Mouse (Mus musculus) intestine, embryonic 15.5 days (tissue): Measurements from ENCODE around the gene Cadm1. TPM values are rescaled to one million over a fixed set of nuclear protein-coding genes. Genes with fewer than 3 reads are reported as not detected.

Source experiments
- ATAC-seq: fragments of 200-750 bp; cut with Nextera tagmentation; 2 replicates; pipeline ENCODE4 v1.8.0; 2017; ENCODE audit warnings: moderate TSS enrichment, moderate library complexity
- H3K27ac ChIP-seq: fragments of 300-500 bp; sonication (generic); 2 replicates; pipeline ENCODE4 v1.5.1; 2015; ENCODE audit warnings: mild to moderate bottlenecking, inconsistent platforms
- H3K27me3 ChIP-seq: fragments of 300-500 bp; sonication (generic); replicated peaks from 2 replicates; pipeline ENCODE4 v1.6.1; 2015; ENCODE audit warnings: inconsistent platforms
- H3K36me3 ChIP-seq: fragments of 300-500 bp; sonication (generic); 2 replicates; pipeline ENCODE4 v1.6.1; 2015; ENCODE audit warnings: inconsistent platforms
- H3K4me1 ChIP-seq: fragments of 300-500 bp; sonication (generic); replicated peaks from 2 replicates; pipeline ENCODE4 v1.6.1; 2015; ENCODE audit warnings: inconsistent platforms
- H3K4me2 ChIP-seq: fragments of 300-500 bp; sonication (generic); replicated peaks from 2 replicates; pipeline ENCODE4 v1.6.1; 2015; ENCODE audit warnings: mild to moderate bottlenecking, inconsistent platforms
- H3K4me3 ChIP-seq: fragments of 300-500 bp; sonication (generic); replicated peaks from 2 replicates; pipeline ENCODE4 v1.5.1; 2015; ENCODE audit warnings: inconsistent platforms
- H3K9ac ChIP-seq: fragments of 300-500 bp; sonication (generic); 2 replicates; pipeline ENCODE4 v1.6.1; 2015; ENCODE audit warnings: inconsistent platforms
- H3K9me3 ChIP-seq: fragments of 300-500 bp; sonication (generic); 2 replicates; pipeline ENCODE4 v1.6.1; 2016; ENCODE audit warnings: inconsistent platforms
- WGBS: fragments of 180-500 bp; shearing (Covaris S2); methylation state at CpG from one replicate; pipeline ENCODE4 v1.1.7; 2015; 5-methylcytosine and 5-hydroxymethylcytosine counted together
- polyA plus RNA-seq: library from polyadenylated mRNA; unstranded; fragments of >200 nt; fragmentation: Nextera tagmentation; extraction: Ambion mirVana; gene quantifications from 2 replicates; pipeline ENCODE4 v1.2.1, GENCODE M21; 2015

Cadm1 gene
- polyA plus RNA-seq, 1 experiment from 2014 or later = 45.7 TPM

DNA sequence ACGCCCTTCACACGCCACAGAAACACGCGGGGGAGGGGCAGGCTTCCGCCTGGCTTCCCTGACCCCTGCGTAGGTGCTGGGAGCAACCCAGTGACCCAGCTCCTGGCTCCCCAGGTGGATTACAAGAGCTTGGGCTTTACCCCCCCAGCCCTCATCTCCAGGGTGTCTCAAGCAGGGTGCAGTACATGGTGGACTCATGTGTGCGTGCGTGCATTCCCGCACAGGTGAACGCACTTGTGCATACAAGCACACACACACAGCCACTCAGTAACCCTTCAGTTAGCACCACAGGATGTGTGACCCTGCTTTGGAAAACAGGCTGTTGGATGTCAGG, 309.7 kb downstream of the Cadm1 start:
- Histone ChIP-seq H3K4me3 (no peak overlapping the region), H3K27ac (no peak overlapping the region), H3K4me1 (0 out of 2 replicates have a peak, but pooled peaks cover 3% of the 10 kb centered on the region), H3K9ac (no peak overlapping the region), H3K27me3 (no peaks in the 10 kb centered on the region), H3K9me3 (no peaks in the 10 kb centered on the region), H3K36me3 (no peaks in the 10 kb centered on the region), H3K4me2 (no peak overlapping the region)
- ATAC-seq = no peak
- 64% methylated on average over 10 of the region's 10 CpGs for WGBS

DNA sequence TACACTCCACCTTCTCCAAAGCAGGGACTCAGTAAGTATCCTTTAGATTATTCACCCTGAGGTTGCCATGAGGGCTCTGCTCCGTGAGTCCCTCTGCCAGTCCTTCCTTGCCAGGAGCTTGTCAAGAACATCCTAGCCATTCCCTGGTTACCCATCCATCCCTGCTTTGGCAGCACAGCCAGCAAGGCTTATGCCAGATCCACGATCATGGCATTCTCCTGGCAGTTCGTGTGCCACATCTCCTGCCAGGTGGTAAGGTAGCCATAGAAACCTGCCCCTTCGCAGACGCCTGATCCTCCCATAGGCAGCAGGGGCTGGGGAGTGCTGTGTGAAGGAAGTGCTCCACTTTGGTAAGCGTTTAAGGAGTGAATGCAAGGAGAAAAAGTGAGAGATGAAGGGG, 313.4 kb downstream of the Cadm1 start:
- Histone ChIP-seq H3K4me1 (0 out of 2 replicates have a peak, but pooled peaks cover 3% of the 10 kb centered on the region), H3K9me3 (no peaks in the 10 kb centered on the region), H3K27me3 (no peaks in the 10 kb centered on the region), H3K9ac (no peak overlapping the region), H3K4me3 (no peak overlapping the region), H3K36me3 (no peaks in the 10 kb centered on the region), H3K27ac (no peak overlapping the region), H3K4me2 (no peak overlapping the region)
- ATAC-seq = no peak
- 75% methylated on average over 6 of the region's 6 CpGs for WGBS

DNA sequence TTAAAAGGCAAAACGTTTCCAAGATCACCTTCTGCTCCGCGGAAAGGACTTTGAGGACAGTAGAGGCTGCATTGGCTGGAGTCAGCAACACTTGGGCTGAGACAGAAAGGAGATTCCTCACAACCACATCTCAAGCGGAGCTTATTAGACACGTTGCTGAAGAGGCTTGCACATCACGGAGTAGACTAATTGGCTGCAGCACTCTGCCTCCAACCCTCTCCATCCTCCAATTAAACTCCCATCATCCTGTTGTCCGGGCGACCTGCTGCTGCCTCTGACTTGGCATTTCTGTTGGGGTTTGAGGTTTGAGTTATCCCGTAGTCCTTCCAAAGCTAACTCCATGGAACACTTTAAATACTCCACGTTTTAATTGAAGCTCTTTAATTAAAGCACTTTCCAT, 316.3 kb downstream of the Cadm1 start:
- Histone ChIP-seq H3K4me2 (no peak overlapping the region), H3K27me3 (no peaks in the 10 kb centered on the region), H3K4me1 (no peaks in the 10 kb centered on the region), H3K9me3 (no peaks in the 10 kb centered on the region), H3K4me3 (no peak overlapping the region), H3K27ac (no peak overlapping the region), H3K36me3 (no peaks in the 10 kb centered on the region), H3K9ac (no peak overlapping the region)
- WGBS = 83% methylated on average over 10 of the region's 10 CpGs
- no peak for ATAC-seq

DNA sequence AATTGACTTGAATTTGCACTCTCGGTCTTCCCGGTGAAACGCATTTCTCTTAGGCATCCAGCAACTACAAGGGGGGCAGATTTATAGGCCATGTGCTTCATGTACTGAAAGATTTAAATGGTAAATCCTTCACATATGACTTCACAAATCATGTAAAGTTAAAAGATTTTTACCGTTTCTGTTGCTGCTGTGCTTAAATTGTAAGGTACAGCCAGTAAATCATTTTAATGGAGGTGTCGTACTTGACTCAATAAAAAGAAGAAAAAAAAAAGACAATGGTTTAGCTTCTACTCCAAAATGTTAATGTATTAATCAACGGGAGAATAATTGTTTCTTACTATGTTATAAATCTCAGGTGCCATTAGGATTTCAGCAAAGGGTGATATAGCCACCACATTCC, 317.0 kb downstream of the Cadm1 start:
- Histone ChIP-seq H3K9me3 (no peaks in the 10 kb centered on the region), H3K9ac (no peak overlapping the region), H3K36me3 (no peaks in the 10 kb centered on the region), H3K27me3 (no peaks in the 10 kb centered on the region), H3K27ac (no peak overlapping the region), H3K4me1 (no peaks in the 10 kb centered on the region), H3K4me2 (no peak overlapping the region), H3K4me3 (no peak overlapping the region)
- ATAC-seq = no peak
- 57% methylated on average over 6 of the region's 6 CpGs for WGBS

DNA sequence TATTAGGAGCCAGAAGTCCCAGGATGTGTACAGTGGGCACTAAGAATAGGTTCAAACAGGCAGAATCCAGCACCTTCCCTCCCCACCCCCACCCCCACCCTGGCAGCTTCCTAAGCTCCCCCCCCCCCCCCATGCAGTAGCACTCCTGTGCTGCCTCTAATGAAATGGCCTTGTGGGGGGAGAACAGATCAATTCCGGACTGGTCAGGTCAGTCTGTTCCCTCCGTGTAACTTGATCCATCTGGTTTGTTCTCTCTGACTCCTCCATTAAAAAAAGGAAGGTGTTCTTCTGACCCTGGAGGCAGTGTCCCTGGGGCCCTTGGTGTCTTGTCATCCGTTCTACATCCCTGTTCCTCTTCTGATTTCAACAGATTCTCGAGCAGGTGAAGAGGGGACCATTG, 317.8 kb downstream of the Cadm1 start:
- 14% methylated on average over 4 of the region's 4 CpGs for WGBS

DNA sequence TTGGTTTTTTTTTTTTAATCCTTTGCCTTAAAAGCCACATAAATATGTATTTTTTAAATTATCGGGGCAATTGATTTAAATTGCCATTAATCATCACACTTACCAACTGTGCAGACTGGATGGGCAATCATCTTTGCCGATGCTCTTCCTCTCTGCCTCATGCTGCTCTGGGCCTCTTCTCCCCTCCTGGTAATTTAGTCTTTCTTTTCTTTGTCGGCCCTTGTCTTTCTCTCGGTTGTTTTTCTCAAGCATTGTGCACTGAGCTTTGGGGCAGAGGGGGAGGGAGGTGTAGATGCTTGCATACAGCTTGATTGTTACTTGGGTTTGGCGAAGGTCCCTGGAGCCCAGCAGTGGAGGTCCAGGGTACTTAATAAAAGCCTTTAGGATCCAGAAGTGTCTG, 318.8 kb downstream of the Cadm1 start:
- no peaks in the 10 kb centered on the region for H3K4me1 ChIP-seq
- ATAC-seq = no peak
- no peak overlapping the region for H3K9ac ChIP-seq
- 75% methylated on average over 5 of the region's 5 CpGs for WGBS
- H3K9me3 ChIP-seq = no peaks in the 10 kb centered on the region
- no peaks in the 10 kb centered on the region for H3K36me3 ChIP-seq
- no peaks in the 10 kb centered on the region for H3K27me3 ChIP-seq
- no peak overlapping the region for H3K4me3 ChIP-seq
- H3K4me2 ChIP-seq = no peak overlapping the region
- no peak overlapping the region for H3K27ac ChIP-seq

More for the DNA sequence above, 317.8 kb downstream of the Cadm1 start:
- no peak for ATAC-seq
- Histone ChIP-seq H3K4me3 (no peak overlapping the region), H3K4me1 (no peaks in the 10 kb centered on the region), H3K9me3 (no peaks in the 10 kb centered on the region), H3K27ac (no peak overlapping the region), H3K27me3 (no peaks in the 10 kb centered on the region), H3K4me2 (no peak overlapping the region), H3K9ac (no peak overlapping the region), H3K36me3 (no peaks in the 10 kb centered on the region)

DNA sequence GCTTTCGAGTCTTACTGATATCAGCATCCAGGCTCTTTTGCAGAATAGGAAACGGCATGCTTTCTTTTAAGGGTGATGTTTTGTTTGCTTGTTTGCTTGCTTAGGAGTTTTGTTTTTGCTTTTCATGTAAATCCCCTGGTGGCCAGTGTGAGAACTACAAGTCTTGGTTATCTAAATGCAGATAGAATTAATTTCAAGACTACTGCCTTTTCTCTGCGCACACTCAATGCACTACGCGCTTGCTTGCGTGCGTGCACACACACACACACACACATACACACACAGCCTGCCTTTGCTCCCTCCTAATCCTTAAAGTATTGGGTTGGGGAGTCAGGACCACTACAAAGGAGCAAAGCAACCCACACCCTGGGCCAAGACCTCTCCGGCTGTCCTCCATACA, 326.3 kb downstream of the Cadm1 start:
- 76% methylated on average over 8 of the region's 8 CpGs for WGBS
- Histone ChIP-seq H3K4me3 (no peak overlapping the region), H3K4me2 (no peak overlapping the region), H3K9me3 (no peaks in the 10 kb centered on the region), H3K9ac (no peak overlapping the region), H3K27ac (no peak overlapping the region), H3K4me1 (0 out of 2 replicates have a peak, but pooled peaks cover 4% of the 10 kb centered on the region), H3K36me3 (no peaks in the 10 kb centered on the region), H3K27me3 (no peaks in the 10 kb centered on the region)
- no peak for ATAC-seq

DNA sequence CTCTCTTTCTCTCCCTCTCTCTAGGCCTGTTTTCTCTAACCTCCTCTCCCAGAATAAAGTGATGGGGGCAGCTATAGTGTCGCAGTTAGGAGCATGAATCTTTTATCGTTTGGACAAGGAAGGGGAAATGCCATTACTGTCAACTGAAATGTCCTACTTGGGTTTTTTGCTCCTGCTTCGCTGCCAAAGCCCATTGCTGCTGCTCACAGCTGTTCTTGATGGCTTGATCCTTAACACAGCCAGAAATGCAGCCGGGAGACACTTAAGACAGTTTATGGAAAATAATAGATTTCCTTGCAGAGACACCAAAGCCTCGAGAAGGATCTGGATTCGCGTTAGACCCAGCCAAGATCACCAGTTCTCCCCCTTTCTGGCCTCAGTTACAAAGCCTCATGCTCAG, 327.3 kb downstream of the Cadm1 start:
- no peak overlapping the region for H3K4me2 ChIP-seq
- 0 out of 2 replicates have a peak, but pooled peaks cover 4% of the 10 kb centered on the region for H3K4me1 ChIP-seq
- no peaks in the 10 kb centered on the region for H3K36me3 ChIP-seq
- H3K27ac ChIP-seq = no peak overlapping the region
- 53% methylated on average over 7 of the region's 7 CpGs for WGBS
- H3K9ac ChIP-seq = no peak overlapping the region
- ATAC-seq = no peak
- H3K27me3 ChIP-seq = no peaks in the 10 kb centered on the region
- H3K9me3 ChIP-seq = no peaks in the 10 kb centered on the region
- no peak overlapping the region for H3K4me3 ChIP-seq

DNA sequence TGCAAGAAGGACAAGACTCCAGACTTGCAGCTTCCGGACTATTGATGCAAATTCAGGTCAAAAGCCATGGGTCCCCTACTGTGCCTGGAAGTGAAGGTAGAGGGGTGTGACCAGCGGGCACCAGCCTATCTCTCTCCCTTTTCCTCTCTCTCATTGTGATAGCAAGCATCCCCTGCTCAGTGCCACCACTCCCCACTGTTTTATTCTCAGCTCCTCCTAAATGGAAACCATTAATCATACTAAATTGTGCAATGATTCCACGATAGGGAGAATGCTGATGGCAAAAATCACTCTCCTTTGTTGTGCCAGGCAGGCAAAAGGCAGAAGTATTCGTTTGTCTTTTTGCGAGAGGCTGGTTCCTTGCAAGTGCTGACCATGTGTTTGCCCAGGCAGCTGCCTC, 328.2 kb downstream of the Cadm1 start:
- no peak for ATAC-seq

DNA sequence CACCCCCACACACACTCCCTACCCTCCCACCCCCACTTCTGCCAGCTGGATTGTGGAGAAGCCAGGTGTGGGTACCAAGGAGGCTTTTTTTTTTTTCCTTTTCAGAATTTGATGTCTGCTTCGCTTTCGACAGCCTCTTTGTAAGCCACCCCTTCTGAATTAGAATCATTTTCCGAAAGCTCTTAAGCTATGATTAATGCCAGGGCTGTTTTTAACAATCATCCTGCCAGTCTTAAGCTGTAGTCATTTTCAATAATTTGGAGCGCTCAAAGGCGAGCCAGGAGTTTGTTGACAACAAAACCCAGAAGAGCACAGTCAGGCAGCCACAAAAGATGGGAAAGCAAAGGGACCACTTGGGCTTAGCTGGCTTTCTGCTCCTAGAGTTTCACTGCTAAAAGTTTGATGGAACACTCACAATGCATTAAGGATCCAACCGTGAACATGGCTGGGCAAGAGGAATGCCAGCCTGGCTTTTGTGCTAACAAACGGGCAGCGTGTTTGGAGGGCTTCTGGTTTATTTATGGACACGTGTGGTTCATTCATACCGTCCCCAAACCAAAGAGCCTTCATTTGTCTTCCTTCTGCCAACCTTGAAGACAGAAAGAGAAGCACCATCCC, 328.9 kb downstream of the Cadm1 start:
- Histone ChIP-seq H3K9ac (no peak overlapping the region), H3K9me3 (no peaks in the 10 kb centered on the region), H3K4me3 (no peak overlapping the region), H3K4me2 (no peak overlapping the region), H3K36me3 (no peaks in the 10 kb centered on the region), H3K27me3 (no peaks in the 10 kb centered on the region), H3K27ac (no peak overlapping the region), H3K4me1 (0 out of 2 replicates have a peak, but pooled peaks cover 4% of the 10 kb centered on the region)
- ATAC-seq = no peak
- 75% methylated on average over 10 of the region's 10 CpGs for WGBS

More for the DNA sequence above, 328.2 kb downstream of the Cadm1 start:
- H3K36me3 ChIP-seq = no peaks in the 10 kb centered on the region
- H3K4me1 ChIP-seq = 0 out of 2 replicates have a peak, but pooled peaks cover 4% of the 10 kb centered on the region
- H3K9ac ChIP-seq = no peak overlapping the region
- no peaks in the 10 kb centered on the region for H3K27me3 ChIP-seq
- WGBS = 58% methylated on average over 5 of the region's 5 CpGs
- H3K4me3 ChIP-seq = no peak overlapping the region
- H3K9me3 ChIP-seq = no peaks in the 10 kb centered on the region
- H3K4me2 ChIP-seq = no peak overlapping the region
- no peak overlapping the region for H3K27ac ChIP-seq

DNA sequence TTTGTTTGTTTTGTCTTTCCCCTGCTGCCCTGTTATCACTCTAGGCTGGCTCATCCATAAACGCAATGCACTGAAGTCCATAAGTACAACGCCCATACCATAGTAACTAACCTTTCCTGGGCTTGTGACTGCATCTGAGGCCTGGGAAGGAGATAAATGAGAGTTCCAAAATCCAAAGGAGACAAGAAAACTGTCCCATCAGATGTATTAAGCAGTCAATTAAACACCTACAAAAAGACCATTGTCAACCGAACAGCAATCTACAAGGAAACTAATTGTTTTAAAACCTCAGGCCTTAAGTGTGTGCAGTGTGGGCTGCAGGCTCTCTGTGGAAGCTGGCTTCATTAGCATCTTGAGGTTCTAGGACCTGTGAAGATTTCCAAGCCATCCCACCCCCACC, 331.0 kb downstream of the Cadm1 start:
- no peak overlapping the region for H3K4me2 ChIP-seq
- H3K4me1 ChIP-seq = 0 out of 2 replicates have a peak, but pooled peaks cover 4% of the 10 kb centered on the region
- H3K27ac ChIP-seq = no peak overlapping the region
- no peaks in the 10 kb centered on the region for H3K27me3 ChIP-seq
- 76% methylated on average over 3 of the region's 3 CpGs for WGBS
- no peaks in the 10 kb centered on the region for H3K9me3 ChIP-seq
- no peak overlapping the region for H3K4me3 ChIP-seq
- H3K36me3 ChIP-seq = no peaks in the 10 kb centered on the region
- no peak for ATAC-seq
- no peak overlapping the region for H3K9ac ChIP-seq

DNA sequence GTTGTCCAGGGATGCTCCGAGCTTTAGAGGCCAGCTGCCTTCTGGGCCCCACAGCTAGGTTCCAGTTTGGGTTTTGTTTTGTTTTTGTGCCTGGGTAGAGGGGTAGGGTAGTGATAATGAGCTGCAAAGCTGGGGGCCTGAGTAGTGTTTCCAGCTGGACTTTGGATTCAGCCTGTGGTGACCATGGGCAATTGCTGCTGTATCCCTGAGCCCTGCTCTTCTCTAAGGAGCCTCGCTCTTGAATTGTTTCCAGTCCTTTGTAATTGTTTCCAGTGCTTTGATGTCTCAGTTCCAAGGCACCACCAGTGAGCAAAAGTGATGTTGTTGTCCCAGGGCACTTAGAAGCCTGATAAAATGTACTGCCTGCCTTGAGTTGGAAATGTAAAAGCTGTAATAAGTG, 331.8 kb downstream of the Cadm1 start:
- no peak overlapping the region for H3K9ac ChIP-seq

DNA sequence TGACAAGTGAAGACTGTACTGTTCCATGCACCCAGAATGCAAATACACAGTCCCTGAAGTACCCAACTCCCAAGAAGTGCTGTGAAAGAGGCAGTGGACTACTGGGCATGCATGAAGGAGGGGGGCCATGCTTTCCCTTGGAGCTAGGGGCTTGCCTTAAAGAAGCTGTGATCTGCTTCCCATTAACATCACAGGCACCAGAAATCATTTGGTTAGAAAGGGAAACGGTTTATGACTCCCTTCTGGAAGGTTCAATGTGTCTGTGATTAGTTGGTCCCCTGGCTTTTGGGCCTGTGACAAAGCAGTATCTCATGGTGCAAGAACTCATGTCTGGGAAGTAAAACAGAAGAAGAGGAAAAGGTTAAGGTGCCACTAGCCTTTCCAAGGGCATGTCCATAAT, 336.0 kb downstream of the Cadm1 start:
- 37% methylated on average over 1 of the region's 1 CpGs for WGBS
- no peaks in the 10 kb centered on the region for H3K4me1 ChIP-seq
- H3K9ac ChIP-seq = no peak overlapping the region
- H3K27ac ChIP-seq = no peak overlapping the region
- H3K4me2 ChIP-seq = no peak overlapping the region
- no peaks in the 10 kb centered on the region for H3K9me3 ChIP-seq
- no peaks in the 10 kb centered on the region for H3K36me3 ChIP-seq
- H3K27me3 ChIP-seq = no peaks in the 10 kb centered on the region
- no peak overlapping the region for H3K4me3 ChIP-seq
- ATAC-seq = no peak

More for the DNA sequence above, 331.8 kb downstream of the Cadm1 start:
- Histone ChIP-seq H3K4me1 (0 out of 2 replicates have a peak, but pooled peaks cover 4% of the 10 kb centered on the region), H3K4me3 (no peak overlapping the region), H3K27me3 (no peaks in the 10 kb centered on the region), H3K27ac (no peak overlapping the region), H3K9me3 (no peaks in the 10 kb centered on the region), H3K36me3 (no peaks in the 10 kb centered on the region), H3K4me2 (no peak overlapping the region)
- no peak for ATAC-seq
- 81% methylated on average over 2 of the region's 2 CpGs for WGBS
